Mouse (Mus musculus): ENCODE measurements at regions not wholly inside any gene's neighbourhood (a gene's known extent, or its start where the extent isn't known, plus 50 kb on each side); places are given as distances from the start of the nearest gene placed in this dataset.
A peak's percentile ranks its signal among the peaks of the same experiment; 100 is the strongest.

DNA sequence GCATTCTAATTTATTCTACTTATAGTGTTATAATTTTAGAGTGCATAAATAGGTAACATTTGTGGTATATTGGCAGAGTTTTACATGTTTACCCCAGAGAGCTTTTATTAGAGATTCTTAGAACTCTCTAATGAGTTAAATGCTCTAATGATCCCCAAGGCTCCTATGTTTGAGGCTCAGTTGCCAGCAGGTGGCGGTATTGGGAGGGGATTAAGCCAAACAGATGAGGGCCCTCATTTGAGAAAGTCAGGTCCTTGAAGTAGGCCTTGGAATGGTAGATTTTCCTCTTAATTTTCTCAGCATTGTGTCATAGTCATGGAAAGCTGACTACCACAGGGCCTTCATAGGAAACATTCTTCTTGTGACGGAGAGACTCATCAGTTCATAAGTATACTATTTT, 222.8 kb downstream of the Lmbrd1 start:
- Histone ChIP-seq H3K4me2 (ENCODE audit: insufficient read depth, low read depth, poor library complexity, severe bottlenecking) (no peak overlapping the region), H3K4me1 (ENCODE audit: control insufficient read depth in 1 of 2, insufficient read depth in 2 of 2) (no peaks in the 10 kb centered on the region), H3K79me2 (replicated peaks; ENCODE audit: control insufficient read depth, extremely low read depth, insufficient read depth, poor library complexity, severe bottlenecking) (no peaks in the 10 kb centered on the region), H3K36me3 (replicated peaks in 1 of 2; ENCODE audit: control insufficient read depth in 1 of 2, insufficient read depth in 1 of 2, low read length in 1 of 2) (no peaks in the 10 kb centered on the region), H3K9ac (ENCODE audit: insufficient read depth, low read depth) (no peak overlapping the region), H3K27me3 (replicated peaks) (no peaks in the 10 kb centered on the region), H3K27ac (ENCODE audit: insufficient read depth, low read depth) (no peak overlapping the region), H3K9me3 (replicated peaks; ENCODE audit: low read length) (peaks cover 22% of the 10 kb centered on the region), H3K4me3 (replicated peaks in 1 of 3; ENCODE audit: low read depth in 2 of 3, low read length in 2 of 3, poor library complexity in 1 of 3) (no peak overlapping the region)
- dilution Hi-C loops (cut with MboI; ENCODE audit: extremely low pct_ligation_motif_present, extremely low pct_unique_long_range_greater_than_20kb, low sequenced_read_pairs) (no loop called here), in situ Hi-C loops (cut with MboI; ENCODE audit: low pct_ligation_motif_present, low pct_unique_long_range_greater_than_20kb, low sequenced_read_pairs) (no loop called here)
- peak in 1 of 2 experiments; percentile 46; a peak in 2 of 4 replicates for TF ChIP-seq CTCF (conservative IDR thresholded peaks at IDR 0.05 in 1 of 2, IDR thresholded peaks at IDR 0.05 in 1 of 2; ENCODE audit: low read depth in 2 of 2, low read length in 2 of 2)
- TF ChIP-seq RAD21 (IDR thresholded peaks at IDR 0.05; ENCODE audit: low read depth, low read length) = peak; percentile 25
- peak; percentile 22; the same call in 1 of the 2 replicates for TF ChIP-seq SMC3 (IDR thresholded peaks at IDR 0.05; ENCODE audit: low read depth, low read length)
- TF ChIP-seq USF2 (conservative IDR thresholded peaks at IDR 0.05; ENCODE audit: low read depth, low read length) = no peak
- peak; percentile 5 for DNase-seq (ENCODE audit: extremely low read depth)

DNA sequence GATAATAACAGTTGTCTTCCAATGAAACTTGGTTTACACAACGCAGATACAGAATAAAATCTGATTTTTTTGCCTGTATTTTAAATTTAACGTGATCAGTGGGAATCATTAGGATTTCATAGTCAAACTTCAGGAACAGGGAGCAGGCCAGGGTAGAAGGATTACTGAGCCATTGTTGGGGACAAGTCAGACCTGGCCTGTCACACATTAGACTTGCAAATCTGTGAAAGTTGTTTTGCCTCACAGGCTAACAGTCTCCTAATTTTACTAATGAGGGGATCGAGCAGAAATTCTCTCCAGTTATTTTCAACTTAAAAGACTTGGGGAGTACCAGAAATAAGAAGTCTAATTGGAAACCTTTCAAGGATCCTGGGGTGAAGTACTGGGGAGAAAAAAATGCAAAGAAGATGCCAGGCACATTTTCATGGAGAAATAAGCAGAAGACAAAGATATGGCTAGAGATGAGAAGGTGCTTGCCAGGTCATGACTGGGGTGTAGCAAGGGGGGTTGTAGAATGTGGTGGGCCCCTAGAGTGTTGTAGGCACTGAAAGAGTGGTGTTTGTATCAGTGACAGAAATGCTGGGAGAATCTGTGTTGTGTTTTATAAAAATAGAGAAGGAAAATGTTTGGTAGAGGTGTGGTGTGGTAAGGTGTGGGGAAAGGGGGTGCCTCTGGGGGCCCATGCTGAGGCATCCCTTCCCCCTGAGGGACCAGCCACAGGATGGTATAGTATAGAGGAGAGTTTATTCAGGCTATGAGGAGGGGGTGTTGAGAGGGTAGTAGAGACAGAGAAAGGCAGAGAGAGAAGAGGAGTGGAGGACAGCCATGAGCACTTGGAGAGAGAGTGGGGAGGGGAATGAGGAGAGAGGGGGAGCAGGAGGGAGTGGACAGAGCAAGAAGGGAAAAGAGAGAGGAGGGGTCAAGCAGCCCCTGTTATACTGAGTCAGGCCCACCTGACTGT, 260.2 kb downstream of the Lmbrd1 start:
- H3K4me1 ChIP-seq (ENCODE audit: control insufficient read depth in 1 of 2, insufficient read depth in 2 of 2) = no peaks in the 10 kb centered on the region
- in situ Hi-C loops (cut with MboI; ENCODE audit: low pct_ligation_motif_present, low pct_unique_long_range_greater_than_20kb, low sequenced_read_pairs) = no loop called here
- no peak overlapping the region for H3K27ac ChIP-seq (ENCODE audit: insufficient read depth, low read depth)
- H3K79me2 ChIP-seq (replicated peaks; ENCODE audit: control insufficient read depth, extremely low read depth, insufficient read depth, poor library complexity, severe bottlenecking) = no peaks in the 10 kb centered on the region
- H3K9ac ChIP-seq (ENCODE audit: insufficient read depth, low read depth) = no peak overlapping the region
- TF ChIP-seq IRF4 (IDR thresholded peaks at IDR 0.05; ENCODE audit: low read depth, low read length) (no peak), POLR2AphosphoS2 (IDR thresholded peaks at IDR 0.05; ENCODE audit: low read depth, low read length) (no peak), TBP (conservative IDR thresholded peaks at IDR 0.05; ENCODE audit: low read depth, low read length) (no peak), ZNF384 (IDR thresholded peaks at IDR 0.05; ENCODE audit: low read depth, low read length) (no peak), EP300 (IDR thresholded peaks at IDR 0.05; ENCODE audit: low read length) (no peak), ZMIZ1 (IDR thresholded peaks at IDR 0.05; ENCODE audit: low read depth, low read length) (no peak), UBTF (IDR thresholded peaks at IDR 0.05; ENCODE audit: low read depth, low read length) (no peak), SMC3 (IDR thresholded peaks at IDR 0.05; ENCODE audit: low read depth, low read length) (no peak)
- no peaks in the 10 kb centered on the region for H3K27me3 ChIP-seq (replicated peaks)
- dilution Hi-C loops (cut with MboI; ENCODE audit: extremely low pct_ligation_motif_present, extremely low pct_unique_long_range_greater_than_20kb, low sequenced_read_pairs) = no loop called here
- no peak overlapping the region for H3K4me3 ChIP-seq (replicated peaks in 1 of 3; ENCODE audit: low read depth in 2 of 3, low read length in 2 of 3, poor library complexity in 1 of 3)
- H3K9me3 ChIP-seq (replicated peaks; ENCODE audit: low read length) = peaks cover 34% of the 10 kb centered on the region
- no peaks in the 10 kb centered on the region for H3K36me3 ChIP-seq (replicated peaks in 1 of 2; ENCODE audit: control insufficient read depth in 1 of 2, insufficient read depth in 1 of 2, low read length in 1 of 2)
- DNase-seq (ENCODE audit: extremely low read depth) = no peak
- H3K4me2 ChIP-seq (ENCODE audit: insufficient read depth, low read depth, poor library complexity, severe bottlenecking) = no peak overlapping the region

DNA sequence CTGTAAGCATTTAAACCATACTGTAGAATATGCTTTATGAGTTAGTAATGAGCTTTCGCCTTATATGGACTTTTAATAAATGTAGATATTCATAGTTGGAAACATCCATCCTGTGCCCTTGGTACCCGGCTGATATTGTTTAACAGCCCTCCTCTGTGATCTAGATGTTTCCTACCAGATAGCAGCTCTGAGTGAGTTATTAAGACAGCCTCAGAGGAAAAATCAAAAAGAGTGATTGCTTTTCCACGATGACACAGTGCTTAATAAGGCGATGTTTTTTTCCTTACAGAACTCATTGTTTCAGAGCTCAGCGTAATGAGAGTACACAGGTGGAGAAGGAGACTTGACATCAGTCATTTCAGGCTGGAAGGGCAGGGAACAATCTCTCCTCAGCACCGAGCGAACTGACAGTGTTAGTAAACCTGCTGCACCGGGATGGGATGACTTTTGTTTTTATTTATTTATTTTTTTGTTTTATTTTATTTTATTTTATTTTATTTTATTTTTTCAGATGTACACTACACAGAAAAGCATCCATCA, 264.4 kb downstream of the Lmbrd1 start:
- TF ChIP-seq MAX (IDR thresholded peaks at IDR 0.05; ENCODE audit: low read length) (no peak), CTCF (conservative IDR thresholded peaks at IDR 0.05 in 1 of 2, IDR thresholded peaks at IDR 0.05 in 1 of 2; ENCODE audit: low read depth in 2 of 2, low read length in 2 of 2) (no peak), MXI1 (IDR thresholded peaks at IDR 0.05; ENCODE audit: low read depth, low read length) (no peak), KAT2A (IDR thresholded peaks at IDR 0.05; ENCODE audit: insufficient replicate concordance, low read length) (no peak), ZC3H11A (IDR thresholded peaks at IDR 0.05; ENCODE audit: low read depth, low read length) (no peak), ZNF384 (IDR thresholded peaks at IDR 0.05; ENCODE audit: low read depth, low read length) (no peak)
- no peak overlapping the region for H3K9ac ChIP-seq (ENCODE audit: insufficient read depth, low read depth)
- dilution Hi-C loops (cut with MboI; ENCODE audit: extremely low pct_ligation_motif_present, extremely low pct_unique_long_range_greater_than_20kb, low sequenced_read_pairs) = no loop called here
- no peak overlapping the region for H3K4me2 ChIP-seq (ENCODE audit: insufficient read depth, low read depth, poor library complexity, severe bottlenecking)
- H3K36me3 ChIP-seq (replicated peaks in 1 of 2; ENCODE audit: control insufficient read depth in 1 of 2, insufficient read depth in 1 of 2, low read length in 1 of 2) = no peaks in the 10 kb centered on the region
- no peaks in the 10 kb centered on the region for H3K27me3 ChIP-seq (replicated peaks)
- H3K27ac ChIP-seq (ENCODE audit: insufficient read depth, low read depth) = no peak overlapping the region
- no peak overlapping the region for H3K4me3 ChIP-seq (replicated peaks in 1 of 3; ENCODE audit: low read depth in 2 of 3, low read length in 2 of 3, poor library complexity in 1 of 3)
- no peaks in the 10 kb centered on the region for H3K79me2 ChIP-seq (replicated peaks; ENCODE audit: control insufficient read depth, extremely low read depth, insufficient read depth, poor library complexity, severe bottlenecking)
- no peaks in the 10 kb centered on the region for H3K4me1 ChIP-seq (ENCODE audit: control insufficient read depth in 1 of 2, insufficient read depth in 2 of 2)
- DNase-seq (ENCODE audit: extremely low read depth) = no peak
- peaks cover 26% of the 10 kb centered on the region for H3K9me3 ChIP-seq (replicated peaks; ENCODE audit: low read length)
- in situ Hi-C loops (cut with MboI; ENCODE audit: low pct_ligation_motif_present, low pct_unique_long_range_greater_than_20kb, low sequenced_read_pairs) = no loop called here
